Mouse (Mus musculus): ENCODE data around the gene Prox1. TPM values are rescaled to one million over a fixed set of nuclear protein-coding genes. Genes with fewer than 3 reads are reported as not detected.

Prox1 gene
- total RNA-seq, 1 experiment = 0.18 TPM

DNA sequence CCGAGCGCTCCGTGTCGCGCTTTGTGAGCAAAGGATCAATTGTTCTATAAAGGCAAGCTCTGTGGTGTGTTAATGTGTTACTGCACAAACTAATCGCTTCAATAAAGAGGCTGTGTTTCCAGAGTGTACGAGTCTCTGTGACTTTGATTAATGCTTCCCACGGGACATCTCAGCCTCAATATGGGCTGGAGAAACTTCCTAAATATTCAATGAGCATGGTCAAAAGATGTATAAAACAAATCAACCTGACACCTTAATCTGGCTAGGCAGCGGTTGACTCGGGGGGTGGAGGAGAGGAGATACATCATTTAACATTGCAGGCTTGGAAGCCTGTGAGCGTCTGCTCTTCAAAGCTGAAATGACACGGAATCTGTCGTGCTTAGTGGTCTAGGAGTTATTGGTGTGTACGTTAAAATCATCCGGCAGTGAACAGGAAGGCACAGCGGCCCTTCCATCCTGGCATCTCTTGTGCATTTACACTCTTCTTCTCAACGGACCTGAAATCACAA is 21.2 kb downstream of the Prox1 start:
- Histone ChIP-seq H3K9me3 (ENCODE audit: control insufficient read depth, insufficient read depth, low read depth, low read length) (no peaks in the 10 kb centered on the region), H3K36me3 (ENCODE audit: control insufficient read depth, insufficient read depth, low read length, poor library complexity, severe bottlenecking) (no peaks in the 10 kb centered on the region), H3K4me3 (ENCODE audit: insufficient read depth in 1 of 2, low read depth in 1 of 2, low read length in 2 of 2, poor library complexity in 1 of 2, severe bottlenecking in 1 of 2) (no peak overlapping the region), H3K4me1 (ENCODE audit: control insufficient read depth in 2 of 2, insufficient read depth in 2 of 2, low read length in 2 of 2, poor library complexity in 1 of 2) (no peaks in the 10 kb centered on the region), H3K27ac (ENCODE audit: insufficient read depth, low read depth, low read length, poor library complexity, severe bottlenecking) (no peak overlapping the region), H3K9ac (ENCODE audit: insufficient read depth, low read depth, low read length, poor library complexity, severe bottlenecking) (no peak overlapping the region)
- in situ Hi-C loops (cut with MboI; ENCODE audit: low sequenced_read_pairs in 2 of 2, unreplicated experiment in 2 of 2) = no loop called here
- DNase-seq (ENCODE audit: low read depth, low spot score) = no peak
- TF ChIP-seq MAFK (IDR thresholded peaks at IDR 0.05; ENCODE audit: insufficient read depth, low read depth, low read length) (no peak), CHD2 (IDR thresholded peaks at IDR 0.05; ENCODE audit: low read depth, low read length) (no peak), ZNF384 (IDR thresholded peaks at IDR 0.05; ENCODE audit: low read depth, low read length) (no peak), HCFC1 (IDR thresholded peaks at IDR 0.05; ENCODE audit: borderline replicate concordance, insufficient read depth, low read length) (no peak), ZC3H11A (IDR thresholded peaks at IDR 0.05; ENCODE audit: borderline replicate concordance, low read depth, low read length) (no peak)

DNA sequence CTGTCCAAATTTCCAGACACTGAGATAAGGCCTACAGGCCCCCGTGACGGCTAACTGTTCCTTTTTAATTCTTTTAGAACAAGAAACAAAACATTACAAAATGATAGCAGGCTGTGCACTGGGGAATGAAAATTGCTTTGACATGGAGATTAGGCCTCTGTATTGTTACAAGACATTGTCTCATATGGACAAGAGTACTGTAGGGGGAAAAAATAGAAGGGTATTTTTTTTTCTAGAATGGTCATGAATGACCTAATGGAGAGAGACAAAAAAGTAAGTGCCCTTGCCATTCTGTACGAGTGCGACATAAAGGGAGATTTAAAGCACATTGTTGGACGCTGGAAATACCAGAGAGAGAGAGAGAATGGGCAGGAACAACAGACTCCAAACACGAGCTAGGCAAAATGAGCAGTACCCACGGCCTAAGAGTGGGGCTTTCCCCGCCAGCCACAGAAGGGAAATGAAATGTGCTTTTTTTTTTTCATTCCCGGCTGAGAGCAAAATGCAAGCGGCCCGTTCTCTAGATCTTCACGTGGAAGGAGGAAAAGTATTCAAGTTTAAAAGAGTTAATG is 21.8 kb downstream of the Prox1 start:
- in situ Hi-C loops (cut with MboI; ENCODE audit: low sequenced_read_pairs in 2 of 2, unreplicated experiment in 2 of 2) = no loop called here
- no peak overlapping the region for H3K9ac ChIP-seq (ENCODE audit: insufficient read depth, low read depth, low read length, poor library complexity, severe bottlenecking)
- H3K9me3 ChIP-seq (ENCODE audit: control insufficient read depth, insufficient read depth, low read depth, low read length) = no peaks in the 10 kb centered on the region
- H3K4me1 ChIP-seq (ENCODE audit: control insufficient read depth in 2 of 2, insufficient read depth in 2 of 2, low read length in 2 of 2, poor library complexity in 1 of 2) = no peaks in the 10 kb centered on the region
- TF ChIP-seq ZC3H11A (IDR thresholded peaks at IDR 0.05; ENCODE audit: borderline replicate concordance, low read depth, low read length) (no peak), ZNF384 (IDR thresholded peaks at IDR 0.05; ENCODE audit: low read depth, low read length) (no peak), MAFK (IDR thresholded peaks at IDR 0.05; ENCODE audit: insufficient read depth, low read depth, low read length) (no peak), CHD2 (IDR thresholded peaks at IDR 0.05; ENCODE audit: low read depth, low read length) (no peak), HCFC1 (IDR thresholded peaks at IDR 0.05; ENCODE audit: borderline replicate concordance, insufficient read depth, low read length) (no peak)
- no peak overlapping the region for H3K27ac ChIP-seq (ENCODE audit: insufficient read depth, low read depth, low read length, poor library complexity, severe bottlenecking)
- no peak overlapping the region for H3K4me3 ChIP-seq (ENCODE audit: insufficient read depth in 1 of 2, low read depth in 1 of 2, low read length in 2 of 2, poor library complexity in 1 of 2, severe bottlenecking in 1 of 2)
- no peak for DNase-seq (ENCODE audit: low read depth, low spot score)
- H3K36me3 ChIP-seq (ENCODE audit: control insufficient read depth, insufficient read depth, low read length, poor library complexity, severe bottlenecking) = no peaks in the 10 kb centered on the region

DNA sequence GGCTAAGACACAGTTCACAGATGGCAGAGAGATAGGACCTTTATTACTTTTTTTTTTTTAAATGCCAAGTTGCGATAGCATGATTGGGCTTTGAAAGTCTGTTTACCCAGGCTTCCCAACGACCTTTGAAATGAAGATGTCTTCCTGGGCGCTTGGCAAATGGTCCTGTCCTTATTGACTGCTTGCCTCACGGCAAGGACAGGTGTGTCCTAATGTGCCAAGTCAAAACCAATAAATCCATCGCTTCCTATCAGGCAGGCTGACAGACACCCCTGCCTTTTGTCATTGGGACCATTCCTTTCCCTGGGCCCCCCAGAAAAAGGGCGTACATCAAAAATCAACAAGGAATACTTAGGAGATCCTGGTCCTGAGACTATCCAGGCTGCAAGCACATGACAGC is 22.7 kb downstream of the Prox1 start:
- Histone ChIP-seq H3K4me3 (ENCODE audit: insufficient read depth in 1 of 2, low read depth in 1 of 2, low read length in 2 of 2, poor library complexity in 1 of 2, severe bottlenecking in 1 of 2) (no peak overlapping the region), H3K27ac (ENCODE audit: insufficient read depth, low read depth, low read length, poor library complexity, severe bottlenecking) (no peak overlapping the region), H3K9ac (ENCODE audit: insufficient read depth, low read depth, low read length, poor library complexity, severe bottlenecking) (no peak overlapping the region), H3K36me3 (ENCODE audit: control insufficient read depth, insufficient read depth, low read length, poor library complexity, severe bottlenecking) (no peaks in the 10 kb centered on the region), H3K9me3 (ENCODE audit: control insufficient read depth, insufficient read depth, low read depth, low read length) (no peaks in the 10 kb centered on the region), H3K4me1 (ENCODE audit: control insufficient read depth in 2 of 2, insufficient read depth in 2 of 2, low read length in 2 of 2, poor library complexity in 1 of 2) (no peaks in the 10 kb centered on the region)
- in situ Hi-C loops (cut with MboI; ENCODE audit: low sequenced_read_pairs in 2 of 2, unreplicated experiment in 2 of 2) = no loop called here
- TF ChIP-seq CHD2 (IDR thresholded peaks at IDR 0.05; ENCODE audit: low read depth, low read length) (no peak), MAFK (IDR thresholded peaks at IDR 0.05; ENCODE audit: insufficient read depth, low read depth, low read length) (no peak), ZNF384 (IDR thresholded peaks at IDR 0.05; ENCODE audit: low read depth, low read length) (no peak), HCFC1 (IDR thresholded peaks at IDR 0.05; ENCODE audit: borderline replicate concordance, insufficient read depth, low read length) (no peak), ZC3H11A (IDR thresholded peaks at IDR 0.05; ENCODE audit: borderline replicate concordance, low read depth, low read length) (no peak)
- DNase-seq (ENCODE audit: low read depth, low spot score) = no peak

DNA sequence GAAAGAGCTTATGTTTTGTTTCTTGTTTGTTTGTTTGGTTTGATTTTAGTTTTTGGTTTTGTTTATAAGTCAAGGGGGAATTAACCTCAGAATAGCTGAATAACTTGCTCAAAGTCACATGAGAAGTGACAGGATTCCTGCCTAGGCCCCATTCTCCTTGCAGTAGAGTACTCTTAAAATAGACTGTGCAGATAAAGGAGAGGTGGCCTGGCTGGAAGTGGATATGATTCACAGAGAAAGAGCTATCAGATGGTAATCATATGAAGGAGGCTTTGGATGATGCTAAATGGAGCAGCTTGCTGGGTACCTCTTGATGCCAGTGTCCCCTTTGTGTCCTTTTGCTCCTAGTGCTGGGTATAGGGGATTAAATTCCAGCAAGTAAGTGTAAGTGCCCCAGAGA is 26.1 kb downstream of the Prox1 start:
- H3K27ac ChIP-seq (ENCODE audit: insufficient read depth, low read depth, low read length, poor library complexity, severe bottlenecking) = no peak overlapping the region
- H3K9me3 ChIP-seq (ENCODE audit: control insufficient read depth, insufficient read depth, low read depth, low read length) = no peaks in the 10 kb centered on the region
- TF ChIP-seq ZC3H11A (IDR thresholded peaks at IDR 0.05; ENCODE audit: borderline replicate concordance, low read depth, low read length) (no peak), ZNF384 (IDR thresholded peaks at IDR 0.05; ENCODE audit: low read depth, low read length) (no peak)
- in situ Hi-C loops (cut with MboI; ENCODE audit: low sequenced_read_pairs in 2 of 2, unreplicated experiment in 2 of 2) = no loop called here
- H3K4me1 ChIP-seq (ENCODE audit: control insufficient read depth in 2 of 2, insufficient read depth in 2 of 2, low read length in 2 of 2, poor library complexity in 1 of 2) = no peaks in the 10 kb centered on the region
- H3K36me3 ChIP-seq (ENCODE audit: control insufficient read depth, insufficient read depth, low read length, poor library complexity, severe bottlenecking) = no peaks in the 10 kb centered on the region
- no peak overlapping the region for H3K4me3 ChIP-seq (ENCODE audit: insufficient read depth in 1 of 2, low read depth in 1 of 2, low read length in 2 of 2, poor library complexity in 1 of 2, severe bottlenecking in 1 of 2)
- DNase-seq (ENCODE audit: low read depth, low spot score) = no peak
- no peak overlapping the region for H3K9ac ChIP-seq (ENCODE audit: insufficient read depth, low read depth, low read length, poor library complexity, severe bottlenecking)

DNA sequence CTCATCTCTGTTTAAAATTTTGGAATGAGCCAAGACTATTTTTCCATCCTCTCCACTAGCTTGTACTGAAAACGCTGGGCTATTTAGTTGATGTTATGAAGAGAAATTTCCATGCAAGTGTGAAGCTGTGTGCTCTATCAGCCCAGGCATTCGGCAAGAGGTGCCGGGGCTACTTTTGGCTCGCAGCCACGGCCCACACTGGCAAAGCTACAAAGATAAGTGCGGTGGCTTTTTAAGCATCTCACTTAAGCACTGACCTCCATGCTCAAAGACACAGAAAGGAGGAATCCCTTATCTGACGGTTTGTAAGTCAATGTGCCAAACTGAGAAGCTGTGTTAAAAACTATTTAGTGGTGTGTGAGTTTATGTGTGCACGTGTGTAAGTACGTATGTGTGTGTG is 26.9 kb downstream of the Prox1 start:
- no peak overlapping the region for H3K4me3 ChIP-seq (ENCODE audit: insufficient read depth in 1 of 2, low read depth in 1 of 2, low read length in 2 of 2, poor library complexity in 1 of 2, severe bottlenecking in 1 of 2)
- no peak overlapping the region for H3K9ac ChIP-seq (ENCODE audit: insufficient read depth, low read depth, low read length, poor library complexity, severe bottlenecking)
- H3K9me3 ChIP-seq (ENCODE audit: control insufficient read depth, insufficient read depth, low read depth, low read length) = no peaks in the 10 kb centered on the region
- H3K4me1 ChIP-seq (ENCODE audit: control insufficient read depth in 2 of 2, insufficient read depth in 2 of 2, low read length in 2 of 2, poor library complexity in 1 of 2) = no peaks in the 10 kb centered on the region
- TF ChIP-seq ZNF384 (IDR thresholded peaks at IDR 0.05; ENCODE audit: low read depth, low read length) = no peak
- TF ChIP-seq MAFK (IDR thresholded peaks at IDR 0.05; ENCODE audit: insufficient read depth, low read depth, low read length) = no peak
- no peak for TF ChIP-seq ZC3H11A (IDR thresholded peaks at IDR 0.05; ENCODE audit: borderline replicate concordance, low read depth, low read length)
- no peak for TF ChIP-seq HCFC1 (IDR thresholded peaks at IDR 0.05; ENCODE audit: borderline replicate concordance, insufficient read depth, low read length)
- no peak for TF ChIP-seq CHD2 (IDR thresholded peaks at IDR 0.05; ENCODE audit: low read depth, low read length)
- in situ Hi-C loops (cut with MboI; ENCODE audit: low sequenced_read_pairs in 2 of 2, unreplicated experiment in 2 of 2) = no loop called here
- H3K27ac ChIP-seq (ENCODE audit: insufficient read depth, low read depth, low read length, poor library complexity, severe bottlenecking) = no peak overlapping the region
- DNase-seq (ENCODE audit: low read depth, low spot score) = no peak
- H3K36me3 ChIP-seq (ENCODE audit: control insufficient read depth, insufficient read depth, low read length, poor library complexity, severe bottlenecking) = no peaks in the 10 kb centered on the region
